Mouse (Mus musculus) MEL (cell line): ENCODE measurements around the gene Spry1.

ENCODE experiments used
- CTCF ChIP-seq, 3 experiments: IDR thresholded peaks in 2 of 3; conservative IDR thresholded peaks in 1 of 3; 2 replicates each; pipeline ENCODE4 v1.5.1; 2011 to 2012; ENCODE audit warnings: low read length in 3 of 3, low read depth in 2 of 3, mild to moderate bottlenecking in 2 of 3, improper control_type of control experiment in 1 of 3, inconsistent platforms in 1 of 3, mixed read lengths in 1 of 3, moderate library complexity in 1 of 3; ENCODE audit not compliant: control insufficient read depth in 1 of 3, insufficient read depth in 1 of 3, poor library complexity in 1 of 3, severe bottlenecking in 1 of 3
- MYC ChIP-seq: IDR thresholded peaks from 2 replicates; pipeline ENCODE4 v1.6.1; 2011; ENCODE audit warnings: low read depth, mild to moderate bottlenecking, low read length, improper control_type of control experiment, moderate library complexity
- POLR2A ChIP-seq, 2 experiments: IDR thresholded peaks; 2 replicates each; pipeline ENCODE4 v1.6.1; 2011 to 2012; ENCODE audit warnings: low read length in 2 of 2, mild to moderate bottlenecking in 2 of 2, control low read depth in 1 of 2, improper control_type of control experiment in 1 of 2, low read depth in 1 of 2, moderate library complexity in 1 of 2; ENCODE audit not compliant: control insufficient read depth in 1 of 2, insufficient read depth in 1 of 2, poor library complexity in 1 of 2
- POLR2AphosphoS5 ChIP-seq: IDR thresholded peaks from 2 replicates; pipeline ENCODE4 v1.6.1; 2012; ENCODE audit warnings: low read depth, borderline replicate concordance, mild to moderate bottlenecking, inconsistent platforms, low read length, moderate library complexity, mixed read lengths
- RCOR1 ChIP-seq: IDR thresholded peaks from 2 replicates; pipeline ENCODE4 v1.6.1; 2012; ENCODE audit warnings: low read depth, mild to moderate bottlenecking, inconsistent platforms, low read length, improper control_type of control experiment
- TAL1 ChIP-seq: IDR thresholded peaks from 2 replicates; pipeline ENCODE4 v1.6.1; 2012; ENCODE audit warnings: mild to moderate bottlenecking, inconsistent platforms, low read length, moderate library complexity, mixed read lengths
- ZC3H11A ChIP-seq: IDR thresholded peaks from 2 replicates; pipeline ENCODE4 v1.6.1; 2012; ENCODE audit warnings: low read depth, mild to moderate bottlenecking, inconsistent platforms, low read length, improper control_type of control experiment
- ZMIZ1 ChIP-seq: IDR thresholded peaks from 2 replicates; pipeline ENCODE4 v1.6.1; 2012; ENCODE audit warnings: low read depth, mild to moderate bottlenecking, inconsistent platforms, low read length, improper control_type of control experiment, moderate library complexity
- ZNF384 ChIP-seq: IDR thresholded peaks from 2 replicates; pipeline ENCODE4 v1.6.1; 2012; ENCODE audit warnings: low read depth, mild to moderate bottlenecking, inconsistent platforms, low read length, improper control_type of control experiment

DNA sequence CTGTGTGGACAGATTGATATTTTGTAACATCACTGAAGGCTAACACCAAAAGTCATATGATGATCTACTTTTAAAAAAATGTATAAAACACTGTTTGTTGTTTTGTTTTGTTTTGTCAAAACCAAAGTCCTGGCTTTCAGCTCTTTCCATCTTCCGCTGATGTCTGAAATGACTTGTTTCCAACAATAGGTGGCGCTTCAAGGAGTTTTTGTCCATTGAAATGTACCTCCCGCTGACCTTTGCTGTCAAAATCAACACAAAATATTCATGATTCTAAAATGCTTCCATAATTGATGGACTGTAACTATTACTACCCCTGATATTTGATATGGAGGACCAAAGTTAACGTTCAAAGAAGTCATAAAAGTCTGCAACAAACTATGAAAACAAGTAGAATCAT is 5.1 kb upstream of the Spry1 start:
- TF ChIP-seq POLR2AphosphoS5 (no peak), MYC (no peak), POLR2A (IDR thresholded peaks at IDR 0.05; ENCODE audit: control insufficient read depth in 1 of 2, insufficient read depth in 1 of 2, low read depth in 1 of 2, low read length in 2 of 2, poor library complexity in 1 of 2) (no peak), ZMIZ1 (no peak), CTCF (IDR thresholded peaks at IDR 0.05 in 2 of 3, conservative IDR thresholded peaks at IDR 0.05 in 1 of 3; ENCODE audit: control insufficient read depth in 1 of 3, insufficient read depth in 1 of 3, low read depth in 2 of 3, low read length in 3 of 3, poor library complexity in 1 of 3, severe bottlenecking in 1 of 3) (peak; percentile 27 to 81 (median 52); a peak in 5 of 6 replicates), ZNF384 (no peak), TAL1 (no peak), RCOR1 (no peak), ZC3H11A (peak; percentile 87)
